Mouse (Mus musculus) heart, embryonic 16.5 days (tissue): Measurements from ENCODE around the gene Ang. TPM values are rescaled to one million over a fixed set of nuclear protein-coding genes. Genes with fewer than 3 reads are reported as not detected.

Experiments used
- ATAC-seq: fragments of 200-750 bp; cut with Nextera tagmentation; replicated peaks from 2 replicates; pipeline ENCODE4 v1.8.0; 2017; ENCODE audit warnings: moderate number of reproducible peaks; ENCODE audit not compliant: insufficient read depth, low FRiP score; ENCODE audit errors: extremely low read depth
- H3K27ac ChIP-seq: fragments of 300-500 bp; sonication (generic); 2 replicates; pipeline ENCODE4 v1.5.1; 2014; ENCODE audit warnings: mild to moderate bottlenecking, low read length, control low read depth, moderate library complexity
- H3K27me3 ChIP-seq: fragments of 300-500 bp; sonication (generic); 2 replicates; pipeline ENCODE4 v1.6.1; 2014; ENCODE audit warnings: low read length, mixed read lengths; ENCODE audit not compliant: control insufficient read depth, insufficient read depth
- H3K36me3 ChIP-seq: fragments of 300-500 bp; sonication (generic); 2 replicates; pipeline ENCODE4 v1.6.1; 2014; ENCODE audit not compliant: control insufficient read depth, insufficient read depth
- H3K4me1 ChIP-seq: fragments of 300-500 bp; sonication (generic); 2 replicates; pipeline ENCODE4 v1.6.1; 2014; ENCODE audit warnings: low read length, mixed read lengths; ENCODE audit not compliant: control insufficient read depth, insufficient read depth
- H3K4me2 ChIP-seq: fragments of 300-500 bp; sonication (generic); 2 replicates; pipeline ENCODE4 v1.6.1; 2014; ENCODE audit warnings: low read depth, mild to moderate bottlenecking, control low read depth, low read length
- H3K4me3 ChIP-seq: fragments of 300-500 bp; sonication (generic); 2 replicates; pipeline ENCODE4 v1.5.1; 2014; ENCODE audit warnings: mild to moderate bottlenecking, control low read depth, low read length
- H3K9ac ChIP-seq: fragments of 300-500 bp; sonication (generic); 2 replicates; pipeline ENCODE4 v1.6.1; 2014; ENCODE audit warnings: low read length, control low read depth
- H3K9me3 ChIP-seq: fragments of 300-500 bp; sonication (generic); replicated peaks from 2 replicates; pipeline ENCODE4 v1.6.1; 2016; ENCODE audit warnings: low read length; ENCODE audit not compliant: control insufficient read depth
- WGBS: fragments of 180-500 bp; shearing (Covaris S2); extraction: QIAGEN DNeasy Blood & Tissue Kit; methylation state at CpG from one replicate; pipeline ENCODE4 v1.1.7; 2014; 5-methylcytosine and 5-hydroxymethylcytosine counted together
- polyA plus RNA-seq: library from polyadenylated mRNA; unstranded; fragments of >200 nt; fragmentation: Nextera tagmentation; extraction: Ambion mirVana; gene quantifications from 2 replicates; pipeline ENCODE4 v1.2.1, GENCODE M21; 2015

The Ang gene
- polyA plus RNA-seq, 1 experiment from 2014 or later, result 4.4 TPM

GRCm38 (mm10) chr14:51131086-51131815, 40.3 kb downstream of the Ang start:
- H3K4me3 ChIP-seq, result no peak overlapping the region
- no peaks in the 10 kb centered on the region for H3K9me3 ChIP-seq
- no peaks in the 10 kb centered on the region for H3K27me3 ChIP-seq
- ATAC-seq, result no peak
- H3K4me2 ChIP-seq, result no peak overlapping the region
- H3K4me1 ChIP-seq, result peaks cover 4% of the 10 kb centered on the region; the same call in 1 of the 2 replicates
- 69% methylated on average over 7 of the region's 7 CpGs for WGBS
- no peak overlapping the region for H3K9ac ChIP-seq
- no peak overlapping the region for H3K27ac ChIP-seq
- H3K36me3 ChIP-seq, result no peaks in the 10 kb centered on the region

- Histone ChIP-seq H3K36me3 (no peaks in the 10 kb centered on the region), H3K9ac (no peak overlapping the region), H3K27me3 (no peaks in the 10 kb centered on the region), H3K27ac (no peak overlapping the region), H3K9me3 (no peaks in the 10 kb centered on the region), H3K4me1 (peaks cover 4% of the 10 kb centered on the region; the same call in 1 of the 2 replicates), H3K4me3 (no peak overlapping the region), H3K4me2 (no peak overlapping the region)
- 92% methylated on average over 4 of the region's 4 CpGs for WGBS
- no peak for ATAC-seq
Measured at GRCm38 (mm10) chr14:51132372-51132771, 41.4 kb downstream of the Ang start.

- 61% methylated on average over 2 of the region's 2 CpGs for WGBS
Measured at GRCm38 (mm10) chr14:51140342-51140741, 49.4 kb downstream of the Ang start.

GRCm38 (mm10) chr14:51142119-51142518, 51.2 kb downstream of the Ang start:
- Histone ChIP-seq H3K4me1 (peaks cover 9% of the 10 kb centered on the region), H3K36me3 (no peaks in the 10 kb centered on the region), H3K9ac (no peak overlapping the region), H3K4me3 (no peak overlapping the region), H3K9me3 (no peaks in the 10 kb centered on the region), H3K27ac (no peak overlapping the region), H3K4me2 (no peak overlapping the region), H3K27me3 (no peaks in the 10 kb centered on the region)
- 83% methylated on average over 4 of the region's 4 CpGs for WGBS
- no peak for ATAC-seq

More at GRCm38 (mm10) chr14:51140342-51140741, 49.4 kb downstream of the Ang start:
- H3K9ac ChIP-seq, result no peak overlapping the region
- H3K27ac ChIP-seq, result no peak overlapping the region
- no peaks in the 10 kb centered on the region for H3K36me3 ChIP-seq
- no peaks in the 10 kb centered on the region for H3K27me3 ChIP-seq
- H3K4me2 ChIP-seq, result no peak overlapping the region
- H3K9me3 ChIP-seq, result no peaks in the 10 kb centered on the region
- H3K4me1 ChIP-seq, result peaks cover 9% of the 10 kb centered on the region
- ATAC-seq, result no peak
- H3K4me3 ChIP-seq, result no peak overlapping the region

- Histone ChIP-seq H3K4me3 (no peak overlapping the region), H3K9ac (no peak overlapping the region), H3K27ac (no peak overlapping the region), H3K27me3 (no peaks in the 10 kb centered on the region), H3K36me3 (no peaks in the 10 kb centered on the region), H3K9me3 (no peaks in the 10 kb centered on the region), H3K4me1 (peaks cover 9% of the 10 kb centered on the region), H3K4me2 (no peak overlapping the region)
- WGBS, result 81% methylated on average over 3 of the region's 3 CpGs
- no peak for ATAC-seq
Measured at GRCm38 (mm10) chr14:51142568-51142967, 51.6 kb downstream of the Ang start.

GRCm38 (mm10) chr14:51143287-51143686, 52.3 kb downstream of the Ang start:
- H3K9me3 ChIP-seq, result no peaks in the 10 kb centered on the region
- no peaks in the 10 kb centered on the region for H3K27me3 ChIP-seq
- no peaks in the 10 kb centered on the region for H3K36me3 ChIP-seq
- no peak for ATAC-seq
- H3K4me2 ChIP-seq, result no peak overlapping the region
- H3K9ac ChIP-seq, result no peak overlapping the region
- peaks cover 9% of the 10 kb centered on the region for H3K4me1 ChIP-seq
- 25% methylated on average over 4 of the region's 4 CpGs for WGBS
- H3K4me3 ChIP-seq, result no peak overlapping the region
- peak overlapping the region; percentile 55 for H3K27ac ChIP-seq

GRCm38 (mm10) chr14:51143937-51144336, 53.0 kb downstream of the Ang start:
- ATAC-seq, result no peak
- no peak overlapping the region for H3K4me2 ChIP-seq
- H3K9ac ChIP-seq, result no peak overlapping the region
- no peak overlapping the region for H3K27ac ChIP-seq
- H3K4me1 ChIP-seq, result peaks cover 9% of the 10 kb centered on the region
- WGBS, result 44% methylated on average over 2 of the region's 2 CpGs
- no peak overlapping the region for H3K4me3 ChIP-seq
- H3K27me3 ChIP-seq, result no peaks in the 10 kb centered on the region
- no peaks in the 10 kb centered on the region for H3K36me3 ChIP-seq
- H3K9me3 ChIP-seq, result no peaks in the 10 kb centered on the region

GRCm38 (mm10) chr14:51144451-51144850, 53.5 kb downstream of the Ang start:
- H3K4me1 ChIP-seq, result peaks cover 9% of the 10 kb centered on the region
- H3K9ac ChIP-seq, result no peak overlapping the region
- no peak overlapping the region for H3K27ac ChIP-seq
- no peak overlapping the region for H3K4me3 ChIP-seq
- H3K36me3 ChIP-seq, result no peaks in the 10 kb centered on the region
- H3K9me3 ChIP-seq, result no peaks in the 10 kb centered on the region
- no peaks in the 10 kb centered on the region for H3K27me3 ChIP-seq
- 93% methylated on average over 4 of the region's 4 CpGs for WGBS
- no peak overlapping the region for H3K4me2 ChIP-seq
- no peak for ATAC-seq

- Histone ChIP-seq H3K36me3 (no peaks in the 10 kb centered on the region), H3K4me3 (no peak overlapping the region), H3K27ac (no peak overlapping the region), H3K9me3 (no peaks in the 10 kb centered on the region), H3K27me3 (no peaks in the 10 kb centered on the region), H3K4me2 (no peak overlapping the region), H3K9ac (no peak overlapping the region), H3K4me1 (peaks cover 9% of the 10 kb centered on the region)
- ATAC-seq, result no peak
- 80% methylated on average over 6 of the region's 6 CpGs for WGBS
Measured at GRCm38 (mm10) chr14:51145521-51145920, 54.6 kb downstream of the Ang start.
